Mouse (Mus musculus) heart, embryonic 12.5 days (tissue): ENCODE results near the gene Serpind1. TPM values are rescaled to one million over a fixed set of nuclear protein-coding genes. Genes with fewer than 3 reads are reported as not detected.

Experiments used
- ATAC-seq: fragments of 200-750 bp; cut with Nextera tagmentation; 2 replicates; pipeline ENCODE4 v1.8.0; 2017; ENCODE audit warnings: moderate TSS enrichment, moderate library complexity; ENCODE audit not compliant: insufficient number of reproducible peaks, low FRiP score
- H3K27ac ChIP-seq: fragments of 300-500 bp; sonication (generic); 2 replicates; pipeline ENCODE4 v1.5.1; 2016; ENCODE audit warnings: mild to moderate bottlenecking, moderate library complexity; ENCODE audit not compliant: poor library complexity, severe bottlenecking
- H3K27me3 ChIP-seq: fragments of 300-500 bp; sonication (generic); replicated peaks from 2 replicates; pipeline ENCODE4 v1.6.1; 2016; ENCODE audit warnings: mild to moderate bottlenecking, moderate library complexity
- H3K36me3 ChIP-seq: fragments of 300-500 bp; sonication (generic); 2 replicates; pipeline ENCODE4 v1.6.1; 2016; ENCODE audit warnings: mild to moderate bottlenecking, moderate library complexity
- H3K4me1 ChIP-seq: fragments of 300-500 bp; sonication (generic); replicated peaks from 2 replicates; pipeline ENCODE4 v1.6.1; 2016; ENCODE audit warnings: mild to moderate bottlenecking
- H3K4me2 ChIP-seq: fragments of 300-500 bp; sonication (generic); 2 replicates; pipeline ENCODE4 v1.6.1; 2016; ENCODE audit warnings: mild to moderate bottlenecking, moderate library complexity
- H3K4me3 ChIP-seq: fragments of 300-500 bp; sonication (generic); 2 replicates; pipeline ENCODE4 v1.5.1; 2016; ENCODE audit warnings: mild to moderate bottlenecking
- H3K9ac ChIP-seq: fragments of 300-500 bp; sonication (generic); 2 replicates; pipeline ENCODE4 v1.6.1; 2016; ENCODE audit warnings: mild to moderate bottlenecking, moderate library complexity
- H3K9me3 ChIP-seq: fragments of 300-500 bp; sonication (generic); replicated peaks from 2 replicates; pipeline ENCODE4 v1.6.1; 2016; ENCODE audit warnings: mild to moderate bottlenecking, moderate library complexity
- WGBS: fragments of 180-500 bp; shearing (Covaris S2); methylation state at CpG from one replicate; pipeline ENCODE4 v1.1.7; 2016; 5-methylcytosine and 5-hydroxymethylcytosine counted together
- polyA plus RNA-seq: library from polyadenylated mRNA; unstranded; fragments of >200 nt; fragmentation: Nextera tagmentation; extraction: Ambion mirVana; gene quantifications from 2 replicates; pipeline ENCODE4 v1.2.1, GENCODE M21; 2016

Serpind1 gene
- polyA plus RNA-seq, result 0.65 and 2.3 TPM in 2 replicates

GRCm38 (mm10) chr16:17331116-17331515 is at the start of gene Serpind1:
TSS of gene Serpind1 (plus strand) at chr16:17331371.
- no peak within 1 kb of the TSS for H3K4me2 ChIP-seq
- H3K9ac ChIP-seq, result no peak within 1 kb of the TSS

GRCm38 (mm10) chr16:17283151-17283550 is 48.0 kb upstream of the Serpind1 start:
- Histone ChIP-seq H3K9me3 (no peaks in the 10 kb centered on the region), H3K27ac (no peak overlapping the region), H3K4me3 (no peak overlapping the region), H3K36me3 (peaks cover 88% of the 10 kb centered on the region), H3K4me1 (peaks cover 8% of the 10 kb centered on the region; the same call in 1 of the 2 replicates), H3K9ac (no peak overlapping the region), H3K27me3 (peaks cover 13% of the 10 kb centered on the region), H3K4me2 (no peak overlapping the region)
- WGBS, result 64% methylated on average over 6 of the region's 6 CpGs
- no peak for ATAC-seq

More at GRCm38 (mm10) chr16:17331116-17331515, at the start of gene Serpind1:
- peaks cover 10% of the 10 kb centered on the region for H3K36me3 ChIP-seq
- no peaks in the 10 kb centered on the region for H3K9me3 ChIP-seq
- no peak for ATAC-seq
- no peak within 1 kb of the TSS for H3K27ac ChIP-seq
- H3K27me3 ChIP-seq, result no peaks in the 10 kb centered on the region
- peaks cover under 1% of the 10 kb centered on the region; the same call in 1 of the 2 replicates for H3K4me1 ChIP-seq
- 45% methylated on average over 2 of the region's 2 CpGs for WGBS
- no peak within 1 kb of the TSS for H3K4me3 ChIP-seq

GRCm38 (mm10) chr16:17287103-17287502 is 44.1 kb upstream of the Serpind1 start:
- H3K9me3 ChIP-seq, result no peaks in the 10 kb centered on the region
- WGBS, result 90% methylated on average over 2 of the region's 2 CpGs
- H3K9ac ChIP-seq, result no peak overlapping the region
- H3K4me1 ChIP-seq, result peaks cover 7% of the 10 kb centered on the region; the same call in 1 of the 2 replicates
- no peak for ATAC-seq
- H3K4me3 ChIP-seq, result no peak overlapping the region
- H3K36me3 ChIP-seq, result peaks cover 84% of the 10 kb centered on the region
- no peaks in the 10 kb centered on the region for H3K27me3 ChIP-seq
- H3K4me2 ChIP-seq, result no peak overlapping the region
- no peak overlapping the region for H3K27ac ChIP-seq

- WGBS, result 89% methylated on average over 2 of the region's 2 CpGs
- no peak overlapping the region for H3K4me3 ChIP-seq
- H3K9ac ChIP-seq, result no peak overlapping the region
- no peak overlapping the region for H3K27ac ChIP-seq
- H3K27me3 ChIP-seq, result no peaks in the 10 kb centered on the region
- no peak overlapping the region for H3K4me2 ChIP-seq
- ATAC-seq, result no peak
- no peaks in the 10 kb centered on the region for H3K9me3 ChIP-seq
- peaks cover 72% of the 10 kb centered on the region for H3K36me3 ChIP-seq
- no peaks in the 10 kb centered on the region for H3K4me1 ChIP-seq
Measured at GRCm38 (mm10) chr16:17291016-17291415, 40.2 kb upstream of the Serpind1 start.

GRCm38 (mm10) chr16:17292751-17293150 is 38.4 kb upstream of the Serpind1 start:
- no peak overlapping the region for H3K4me3 ChIP-seq

GRCm38 (mm10) chr16:17300818-17301217 is 30.4 kb upstream of the Serpind1 start:
- Histone ChIP-seq H3K36me3 (peaks cover 85% of the 10 kb centered on the region), H3K4me2 (no peak overlapping the region), H3K27ac (no peak overlapping the region), H3K27me3 (no peaks in the 10 kb centered on the region), H3K4me3 (no peak overlapping the region), H3K4me1 (no peaks in the 10 kb centered on the region), H3K9ac (no peak overlapping the region), H3K9me3 (no peaks in the 10 kb centered on the region)
- WGBS, result 87% methylated on average over 3 of the region's 3 CpGs
- no peak for ATAC-seq

More at GRCm38 (mm10) chr16:17292751-17293150, 38.4 kb upstream of the Serpind1 start:
- Histone ChIP-seq H3K27me3 (no peaks in the 10 kb centered on the region), H3K27ac (no peak overlapping the region), H3K4me1 (no peaks in the 10 kb centered on the region), H3K36me3 (peaks cover 73% of the 10 kb centered on the region), H3K9ac (no peak overlapping the region), H3K9me3 (no peaks in the 10 kb centered on the region), H3K4me2 (no peak overlapping the region)
- 6% methylated on average over 2 of the region's 2 CpGs for WGBS
- ATAC-seq, result no peak

GRCm38 (mm10) chr16:17303521-17304245 is 27.5 kb upstream of the Serpind1 start:
- WGBS, result 85% methylated on average over 5 of the region's 5 CpGs
- H3K36me3 ChIP-seq, result peaks cover 81% of the 10 kb centered on the region

GRCm38 (mm10) chr16:17307461-17307860 is 23.7 kb upstream of the Serpind1 start:
- no peak for ATAC-seq
- Histone ChIP-seq H3K4me1 (no peaks in the 10 kb centered on the region), H3K36me3 (peaks cover 74% of the 10 kb centered on the region), H3K9ac (no peak overlapping the region), H3K27ac (no peak overlapping the region), H3K9me3 (no peaks in the 10 kb centered on the region), H3K4me2 (no peak overlapping the region), H3K27me3 (no peaks in the 10 kb centered on the region), H3K4me3 (no peak overlapping the region)
- 92% methylated on average over 5 of the region's 5 CpGs for WGBS

More at GRCm38 (mm10) chr16:17303521-17304245, 27.5 kb upstream of the Serpind1 start:
- no peak for ATAC-seq
- no peak overlapping the region for H3K4me2 ChIP-seq
- H3K4me3 ChIP-seq, result no peak overlapping the region
- no peaks in the 10 kb centered on the region for H3K27me3 ChIP-seq
- H3K9me3 ChIP-seq, result no peaks in the 10 kb centered on the region
- H3K27ac ChIP-seq, result no peak overlapping the region
- H3K4me1 ChIP-seq, result no peaks in the 10 kb centered on the region
- H3K9ac ChIP-seq, result no peak overlapping the region

GRCm38 (mm10) chr16:17309036-17309435 is 22.1 kb upstream of the Serpind1 start:
- H3K4me2 ChIP-seq, result no peak overlapping the region
- H3K27ac ChIP-seq, result no peak overlapping the region
- no peaks in the 10 kb centered on the region for H3K27me3 ChIP-seq
- H3K4me1 ChIP-seq, result no peaks in the 10 kb centered on the region
- 93% methylated on average over 10 of the region's 10 CpGs for WGBS
- H3K4me3 ChIP-seq, result no peak overlapping the region
- no peak for ATAC-seq
- H3K36me3 ChIP-seq, result peaks cover 76% of the 10 kb centered on the region
- no peaks in the 10 kb centered on the region for H3K9me3 ChIP-seq
- H3K9ac ChIP-seq, result no peak overlapping the region

GRCm38 (mm10) chr16:17312531-17312930 is 18.6 kb upstream of the Serpind1 start:
- Histone ChIP-seq H3K4me3 (no peak overlapping the region), H3K9me3 (no peaks in the 10 kb centered on the region), H3K36me3 (peaks cover 85% of the 10 kb centered on the region), H3K9ac (no peak overlapping the region), H3K27ac (no peak overlapping the region), H3K4me1 (no peaks in the 10 kb centered on the region), H3K4me2 (no peak overlapping the region), H3K27me3 (no peaks in the 10 kb centered on the region)
- ATAC-seq, result no peak
- 89% methylated on average over 5 of the region's 5 CpGs for WGBS

- no peak overlapping the region for H3K4me2 ChIP-seq
- H3K27me3 ChIP-seq, result no peaks in the 10 kb centered on the region
- H3K27ac ChIP-seq, result no peak overlapping the region
- no peak overlapping the region for H3K4me3 ChIP-seq
- ATAC-seq, result no peak
- 90% methylated on average over 7 of the region's 7 CpGs for WGBS
- no peaks in the 10 kb centered on the region for H3K9me3 ChIP-seq
- no peak overlapping the region for H3K9ac ChIP-seq
- H3K36me3 ChIP-seq, result peaks cover 73% of the 10 kb centered on the region
- H3K4me1 ChIP-seq, result no peaks in the 10 kb centered on the region
Measured at GRCm38 (mm10) chr16:17316554-17316953, 14.6 kb upstream of the Serpind1 start.
